Mouse (Mus musculus) small intestine, adult 2 months (tissue): ENCODE data around the gene Slpi.

ENCODE experiments used
- CTCF ChIP-seq: fragments of 200-500 bp; IDR thresholded peaks from 2 replicates; pipeline ENCODE4 v1.5.1; 2012; ENCODE audit warnings: low read depth, mild to moderate bottlenecking, control low read depth, inconsistent platforms, low read length, moderate library complexity, mixed read lengths; ENCODE audit not compliant: insufficient replicate concordance, insufficient read length; ENCODE audit errors: extremely low read depth
- POLR2A ChIP-seq: fragments of 200-500 bp; IDR thresholded peaks from 2 replicates; pipeline ENCODE4 v1.6.1; 2012; ENCODE audit warnings: low read depth, mild to moderate bottlenecking, control low read depth, inconsistent platforms, low read length, moderate library complexity

DNA sequence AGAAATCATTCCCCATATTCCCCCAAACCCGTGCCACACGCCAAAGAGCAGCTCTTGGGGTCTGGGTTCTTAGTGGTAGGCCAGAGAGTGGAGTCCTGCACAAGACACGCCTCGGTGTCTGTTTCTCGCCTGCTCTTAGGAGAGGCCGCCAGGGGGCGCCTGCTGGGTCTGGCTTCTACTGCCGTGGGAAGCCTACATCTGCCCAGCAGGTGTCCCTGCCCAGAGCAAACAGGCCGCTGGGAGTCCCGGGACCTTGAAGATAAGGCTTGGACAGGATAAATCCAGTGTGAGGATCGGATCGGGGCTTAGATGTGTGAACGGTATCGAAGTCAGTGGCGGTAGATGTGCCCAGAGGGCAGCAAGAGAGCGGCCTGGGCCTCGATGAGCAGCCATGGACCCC lies 14.0 kb upstream of the Slpi start, which contains the start of gene Rbpjl:
- TF ChIP-seq CTCF (peak; percentile 98), POLR2A (no peak)
